Mouse (Mus musculus) kidney, postnatal 25 days (tissue): ENCODE results near the gene Map2k7.

ENCODE experiments used
- DNase-seq, 2 experiments: peaks; one replicate each; pipeline ENCODE4 v3.0.0; 2021; ENCODE audit warnings: mixed read lengths in 2 of 2

The Map2k7 gene

GRCm38 (mm10) chr8:4238434-4239192 is at the start of gene Map2k7, which contains the start of gene Gm49320:
TSS of gene Map2k7 (plus strand) at chr8:4238740.
TSS of gene Gm49320 (plus strand) at chr8:4238865.
- peak; percentile 100 for DNase-seq

GRCm38 (mm10) chr8:4189031-4189722 is 49.4 kb upstream of the Map2k7 start:
- no peak for DNase-seq

- DNase-seq = no peak
Observed at GRCm38 (mm10) chr8:4192305-4192704, 46.2 kb upstream of the Map2k7 start.

- DNase-seq = peak; percentile 90 to 94
Observed at GRCm38 (mm10) chr8:4192807-4193587, 45.5 kb upstream of the Map2k7 start.

- DNase-seq = no peak
Observed at GRCm38 (mm10) chr8:4193588-4193894, 45.0 kb upstream of the Map2k7 start.

GRCm38 (mm10) chr8:4201321-4201720 is 37.2 kb upstream of the Map2k7 start:
- no peak for DNase-seq

GRCm38 (mm10) chr8:4205246-4206123 is 33.1 kb upstream of the Map2k7 start:
- no peak for DNase-seq

- DNase-seq = no peak
Observed at GRCm38 (mm10) chr8:4206182-4207015, 32.1 kb upstream of the Map2k7 start.

- DNase-seq = no peak
Observed at GRCm38 (mm10) chr8:4207016-4207350, 31.6 kb upstream of the Map2k7 start.

- no peak for DNase-seq
Observed at GRCm38 (mm10) chr8:4211097-4211496, 27.4 kb upstream of the Map2k7 start.

- DNase-seq = peak in 1 of 2 experiments; percentile 36
Observed at GRCm38 (mm10) chr8:4212809-4213209, 25.7 kb upstream of the Map2k7 start.

GRCm38 (mm10) chr8:4213210-4214005 is 25.1 kb upstream of the Map2k7 start:
- DNase-seq = peak; percentile 46 to 69

- peak; percentile 45 to 65 for DNase-seq
Observed at GRCm38 (mm10) chr8:4214006-4214980, 24.2 kb upstream of the Map2k7 start.

GRCm38 (mm10) chr8:4216296-4216695 is 22.2 kb upstream of the Map2k7 start:
- DNase-seq = no peak

GRCm38 (mm10) chr8:4216791-4217621 is 21.5 kb upstream of the Map2k7 start, which contains the start of gene Prr36:
TSS of gene Prr36 (minus strand) at chr8:4217459.
- DNase-seq = no peak

GRCm38 (mm10) chr8:4219617-4220016 is 18.9 kb upstream of the Map2k7 start:
- no peak for DNase-seq

GRCm38 (mm10) chr8:4222059-4222458 is 16.5 kb upstream of the Map2k7 start:
- DNase-seq = no peak

GRCm38 (mm10) chr8:4226323-4226722 is 12.2 kb upstream of the Map2k7 start:
- peak in 1 of 2 experiments; percentile 29 for DNase-seq
